Mouse (Mus musculus): Measurements from ENCODE around the gene Ppip5k1. TPM values are rescaled to one million over a fixed set of nuclear protein-coding genes. Genes with fewer than 3 reads are reported as not detected.

Gene Ppip5k1
- total RNA-seq, 2 experiments from 2014 or later, result 8.2 to 8.4 TPM

GRCm38 (mm10) chr2:121308997-121309416 is 46.2 kb downstream of the Ppip5k1 start:
- no peak for ATAC-seq (replicated peaks; ENCODE audit: low FRiP score, low TSS enrichment, poor library complexity, severe bottlenecking)

GRCm38 (mm10) chr2:121300036-121300435 is 55.2 kb downstream of the Ppip5k1 start:
- ATAC-seq (replicated peaks; ENCODE audit: low FRiP score, low TSS enrichment, poor library complexity, severe bottlenecking), result no peak

- no peak for ATAC-seq (replicated peaks; ENCODE audit: low FRiP score, low TSS enrichment, poor library complexity, severe bottlenecking)
These were observed 55.7 kb downstream of the Ppip5k1 start for GRCm38 (mm10) chr2:121299471-121299870.

GRCm38 (mm10) chr2:121298131-121298530 is 57.1 kb downstream of the Ppip5k1 start:
- no peak for ATAC-seq (replicated peaks; ENCODE audit: low FRiP score, low TSS enrichment, poor library complexity, severe bottlenecking)

GRCm38 (mm10) chr2:121297701-121298100 is 57.5 kb downstream of the Ppip5k1 start:
- no peak for ATAC-seq (replicated peaks; ENCODE audit: low FRiP score, low TSS enrichment, poor library complexity, severe bottlenecking)

GRCm38 (mm10) chr2:121296754-121297231 is 58.4 kb downstream of the Ppip5k1 start:
- ATAC-seq (replicated peaks; ENCODE audit: low FRiP score, low TSS enrichment, poor library complexity, severe bottlenecking), result no peak

GRCm38 (mm10) chr2:121295608-121296571 is 59.3 kb downstream of the Ppip5k1 start:
- no peak for ATAC-seq (replicated peaks; ENCODE audit: low FRiP score, low TSS enrichment, poor library complexity, severe bottlenecking)

- no peak for ATAC-seq (replicated peaks; ENCODE audit: low FRiP score, low TSS enrichment, poor library complexity, severe bottlenecking)
These were observed 60.2 kb downstream of the Ppip5k1 start for GRCm38 (mm10) chr2:121294753-121295607.

GRCm38 (mm10) chr2:121294182-121294581 is 61.0 kb downstream of the Ppip5k1 start:
- no peak for ATAC-seq (replicated peaks; ENCODE audit: low FRiP score, low TSS enrichment, poor library complexity, severe bottlenecking)

GRCm38 (mm10) chr2:121292316-121293013 is 62.7 kb downstream of the Ppip5k1 start:
- no peak for ATAC-seq (replicated peaks; ENCODE audit: low FRiP score, low TSS enrichment, poor library complexity, severe bottlenecking)

- no peak for ATAC-seq (replicated peaks; ENCODE audit: low FRiP score, low TSS enrichment, poor library complexity, severe bottlenecking)
These were observed 65.3 kb downstream of the Ppip5k1 start for GRCm38 (mm10) chr2:121289730-121290540.

GRCm38 (mm10) chr2:121288901-121289729 is 66.1 kb downstream of the Ppip5k1 start, which contains the start of gene Map1a:
Gene Map1a (plus strand): TSS chr2:121289600.
- ATAC-seq (replicated peaks; ENCODE audit: low FRiP score, low TSS enrichment, poor library complexity, severe bottlenecking), result peak; percentile 96

- ATAC-seq (replicated peaks; ENCODE audit: low FRiP score, low TSS enrichment, poor library complexity, severe bottlenecking), result no peak
These were observed 67.3 kb downstream of the Ppip5k1 start for GRCm38 (mm10) chr2:121287850-121288249.

GRCm38 (mm10) chr2:121271928-121272516 is 83.2 kb downstream of the Ppip5k1 start:
- no peak for ATAC-seq (replicated peaks; ENCODE audit: low FRiP score, low TSS enrichment, poor library complexity, severe bottlenecking)

GRCm38 (mm10) chr2:121271236-121271927 is 83.8 kb downstream of the Ppip5k1 start, which contains the start of gene Trp53bp1:
Gene Trp53bp1 (minus strand): TSS chr2:121271407.
- ATAC-seq (replicated peaks; ENCODE audit: low FRiP score, low TSS enrichment, poor library complexity, severe bottlenecking), result peak; percentile 100

GRCm38 (mm10) chr2:121270521-121271235 is 84.5 kb downstream of the Ppip5k1 start:
- no peak for ATAC-seq (replicated peaks; ENCODE audit: low FRiP score, low TSS enrichment, poor library complexity, severe bottlenecking)

Measured in megakaryocyte-erythroid progenitor cell, adult 5-6 weeks (primary cell).